Mouse (Mus musculus) heart, postnatal 14 days (tissue): ENCODE data around the gene Sla2. TPM values are rescaled to one million over a fixed set of nuclear protein-coding genes. Genes with fewer than 3 reads are reported as not detected.
"Not testable (repeated sequence)": the region's sequence is repeated elsewhere in the genome, so short reads cannot be mapped to it uniquely, and the experiment has no call there.

Source experiments
- DNase-seq, 2 experiments: peaks; one replicate each; pipeline ENCODE4 v3.0.0; 2021 to 2022
- intact Hi-C: fragments of 180-260 bp; cut with DNase I; formaldehyde crosslinking; loops from one replicate; pipeline ENCODE4 v1.15.1; 2025
- long read RNA-seq, 2 experiments: library from polyadenylated mRNA; stranded (forward); transcript quantifications; one replicate each; pipeline ENCODE4 v2.0.0; 2021
- total RNA-seq, 2 experiments: library from RNA; stranded (reverse); gene quantifications; 2 replicates each; pipeline ENCODE4 v1.2.3; 2021

Sla2 gene
- 1 to 10 TPM in 1 of 2 experiments, under 1 TPM in 1; 0.10 to 1.3 TPM for total RNA-seq
- long read RNA-seq, experiment 1, partial matches to known transcripts = 0 of 2 reads
- long read RNA-seq, experiment 1, other reads (novel, unspliced or antisense) = 1 of 2 reads
- long read RNA-seq, experiment 2 = 0 reads

GRCm38 (mm10) chr2:156887017-156887416 is at the start of gene Sla2:
TSS of gene Sla2 (minus strand) at chr2:156887192.
- no peak for DNase-seq
- intact Hi-C loops = no loop called here

DNA sequence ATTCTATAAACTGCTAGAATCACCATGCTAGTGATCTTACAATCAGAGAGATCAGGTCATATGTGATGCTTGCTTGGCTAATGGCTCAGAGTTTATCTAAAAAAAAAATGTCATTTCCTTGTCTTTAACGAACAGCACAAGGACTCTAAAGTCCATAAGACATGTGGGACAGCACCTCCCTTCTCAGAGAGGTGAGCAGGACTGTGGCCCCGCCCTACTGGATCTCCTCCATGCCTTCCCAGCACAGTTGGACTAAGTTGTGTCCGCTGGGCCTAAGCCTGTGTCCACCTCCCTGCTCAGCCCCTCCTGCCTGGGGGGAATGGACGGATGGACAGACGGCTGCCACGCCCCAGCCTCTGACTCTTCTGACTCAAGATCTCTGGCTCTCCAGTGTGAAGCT is 48.0 kb upstream of the Sla2 start:
- intact Hi-C loops = no loop called here

DNA sequence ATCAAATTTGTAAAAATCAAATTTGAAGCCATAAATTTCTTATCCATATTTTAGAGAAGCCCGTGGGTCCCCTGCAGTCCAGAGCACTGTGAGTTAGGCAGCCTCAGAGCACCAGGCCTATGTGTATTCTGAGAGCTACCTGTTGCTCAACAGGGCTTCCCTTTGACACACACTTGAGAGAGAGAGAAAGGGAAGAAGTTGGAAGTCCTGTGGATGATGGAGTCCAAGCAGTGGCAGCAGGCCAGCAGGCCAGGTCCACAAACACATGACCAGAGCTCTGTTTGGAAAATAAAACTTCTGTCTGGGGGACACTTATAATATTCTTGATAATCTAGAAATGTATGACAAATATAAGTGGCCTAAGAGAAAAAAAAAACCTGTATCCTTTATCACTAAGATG is 46.4 kb upstream of the Sla2 start:
- peak in 1 of 2 experiments; percentile 24 for DNase-seq
- intact Hi-C loops = no loop called here

More for the DNA sequence above, 48.0 kb upstream of the Sla2 start:
- DNase-seq = no peak

DNA sequence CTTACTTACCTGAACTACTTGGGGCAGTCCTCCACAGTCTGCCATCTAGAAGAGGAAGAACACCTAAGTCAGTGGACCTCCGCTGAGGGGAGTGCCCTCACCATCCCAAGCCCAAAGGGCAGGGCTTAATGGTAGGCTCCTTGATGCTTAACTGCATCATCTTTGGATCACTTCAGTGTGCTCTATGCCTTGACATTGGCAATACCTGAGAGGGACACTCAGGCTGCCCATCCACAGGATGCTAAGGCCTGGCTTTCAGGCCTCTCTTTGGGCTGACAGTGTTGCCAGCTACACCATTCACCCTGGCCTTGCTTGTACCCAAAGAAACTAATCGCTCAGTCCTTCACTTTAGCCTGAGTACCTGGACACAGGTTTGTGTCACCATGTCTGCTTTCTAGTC is 44.4 kb upstream of the Sla2 start:
- DNase-seq = no peak
- intact Hi-C loops = no loop called here

- no peak for DNase-seq
- intact Hi-C loops = no loop called here
Observed at GRCm38 (mm10) chr2:156930549-156930948, 43.6 kb upstream of the Sla2 start.

- no peak for DNase-seq
- intact Hi-C loops = no loop called here
Observed at GRCm38 (mm10) chr2:156929519-156930120, 42.6 kb upstream of the Sla2 start.

DNA sequence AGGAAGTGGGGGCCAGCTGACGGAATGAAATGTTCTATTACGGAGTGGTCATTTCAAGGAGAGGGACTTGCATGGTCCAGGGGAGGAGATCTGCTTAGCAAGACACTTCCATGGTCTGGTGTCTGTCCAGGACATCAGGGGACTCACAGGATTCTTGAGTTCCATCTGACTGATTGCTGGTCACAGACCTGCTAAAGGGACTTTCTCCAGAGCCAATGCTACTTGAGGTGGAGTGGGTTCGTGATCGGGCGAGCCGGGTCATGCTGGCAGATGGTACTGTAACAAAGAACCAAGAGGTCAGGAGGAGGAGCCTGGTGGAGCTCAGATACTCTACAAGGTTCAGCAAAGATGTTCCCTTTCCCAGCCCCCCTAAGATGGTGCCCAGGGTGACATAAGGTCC is 41.6 kb upstream of the Sla2 start:
- intact Hi-C loops = no loop called here
- DNase-seq = no peak

DNA sequence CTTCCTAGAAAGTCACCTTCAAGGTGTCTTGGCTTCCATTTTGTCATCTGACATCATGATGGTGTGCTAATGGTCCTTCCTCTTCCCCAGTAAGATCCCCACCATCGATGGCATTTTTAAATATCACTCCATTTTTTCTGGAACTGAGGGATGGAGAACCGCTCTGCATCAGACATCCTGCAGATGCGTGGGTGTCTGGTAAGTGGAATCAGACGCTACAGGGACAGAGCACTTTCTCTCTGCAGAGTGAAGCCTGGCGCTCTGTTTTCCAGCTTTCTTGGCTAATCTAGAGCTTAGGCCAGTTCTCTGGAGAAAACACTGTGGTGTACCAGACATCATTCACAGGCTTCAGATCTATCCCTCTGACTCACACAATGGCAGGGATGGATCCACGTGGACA is 40.7 kb upstream of the Sla2 start:
- intact Hi-C loops = no loop called here

DNA sequence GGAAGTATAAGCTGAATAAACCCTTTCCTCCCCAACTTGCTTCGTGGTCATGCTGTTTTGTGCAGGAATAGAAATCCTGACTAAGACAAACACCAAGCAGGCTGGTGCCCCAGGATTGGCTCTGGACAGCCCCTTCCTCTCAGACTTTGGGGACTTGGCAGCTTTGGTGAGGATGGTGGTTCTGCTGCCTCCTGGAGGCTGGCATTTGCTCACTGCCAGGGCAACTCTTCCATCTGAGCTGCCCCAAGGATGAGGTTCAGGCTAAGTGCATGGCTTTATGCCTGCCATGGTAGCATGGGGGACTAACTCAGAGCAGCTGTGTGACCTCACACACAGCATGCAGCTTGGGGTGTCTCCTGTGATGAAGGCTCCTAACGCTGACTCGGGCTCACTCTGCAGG is 38.6 kb upstream of the Sla2 start:
- intact Hi-C loops, DNase-seq: not testable (repeated sequence)

More for the DNA sequence above, 40.7 kb upstream of the Sla2 start:
- no peak for DNase-seq

DNA sequence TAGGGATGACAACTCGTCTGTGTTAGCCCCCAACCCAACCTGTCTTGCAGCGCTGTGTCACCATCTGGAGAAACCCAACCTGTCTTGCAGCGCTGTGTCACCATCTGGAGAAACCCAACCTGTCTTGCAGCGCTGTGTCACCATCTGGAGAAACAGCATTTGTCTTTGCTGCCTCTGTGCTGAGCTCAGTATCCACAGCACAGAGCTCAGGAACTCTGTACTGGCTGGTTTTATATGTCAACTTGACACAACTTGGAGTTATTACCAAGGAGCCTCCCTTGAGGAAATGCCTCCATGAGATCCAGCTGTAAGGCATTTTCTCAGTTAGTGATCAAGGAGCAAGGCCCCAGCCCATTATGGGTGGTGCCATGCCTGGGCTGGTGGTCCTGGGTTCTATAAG is 38.1 kb upstream of the Sla2 start:
- DNase-seq, intact Hi-C loops: not testable (repeated sequence)

DNA sequence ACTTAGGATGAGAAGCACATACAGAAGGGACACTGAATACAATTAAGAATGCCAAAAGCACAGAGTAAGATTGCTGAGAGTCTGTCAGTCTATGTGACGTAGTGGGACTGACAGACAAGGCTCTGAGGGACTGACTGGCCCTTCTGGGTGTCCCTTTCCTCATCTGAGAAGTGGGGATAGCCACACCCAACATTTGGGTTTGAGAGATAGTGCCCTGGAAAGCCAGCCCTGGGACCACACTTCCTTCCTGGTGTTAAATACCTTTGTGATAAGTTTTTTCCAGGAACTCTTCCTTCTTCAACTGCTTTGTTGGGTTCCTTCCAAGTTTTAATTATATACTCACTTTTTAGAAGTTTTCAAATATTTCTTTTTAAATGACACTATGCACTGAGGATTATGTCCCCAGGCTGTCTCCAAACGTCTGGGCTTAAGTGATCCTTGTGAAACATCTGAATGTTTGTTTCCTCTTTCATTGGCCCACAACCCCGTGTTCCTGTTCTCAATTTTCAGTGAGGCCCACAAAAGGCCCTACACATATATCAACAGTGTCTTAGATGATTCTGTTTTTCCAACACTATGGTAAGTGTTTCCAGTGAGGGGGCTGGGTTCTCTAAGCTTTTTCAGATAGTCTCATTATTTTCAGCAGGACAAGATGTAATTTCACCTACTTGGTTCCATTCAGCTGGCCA is 37.4 kb upstream of the Sla2 start:
- DNase-seq = no peak
- intact Hi-C loops = no loop called here

DNA sequence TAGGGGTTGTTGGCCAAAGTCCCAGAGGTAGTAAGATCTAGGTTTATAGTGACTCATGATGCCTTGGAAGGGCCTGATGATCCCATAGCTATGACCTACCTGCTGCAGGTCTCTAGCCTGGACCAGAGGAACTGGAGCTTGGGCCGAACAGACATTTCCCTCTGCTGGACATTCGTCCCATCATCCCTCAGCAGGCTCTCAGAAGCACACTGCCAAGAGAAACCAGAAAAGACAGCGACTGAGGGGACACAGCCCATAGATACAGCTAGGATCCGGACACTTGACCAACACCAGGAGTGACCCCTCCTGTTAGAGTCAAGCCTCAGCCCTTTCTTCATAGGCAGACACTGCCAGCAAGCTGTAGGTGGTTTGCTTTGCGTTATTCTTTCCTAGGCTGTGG is 36.1 kb upstream of the Sla2 start:
- intact Hi-C loops = no loop called here
- no peak for DNase-seq

DNA sequence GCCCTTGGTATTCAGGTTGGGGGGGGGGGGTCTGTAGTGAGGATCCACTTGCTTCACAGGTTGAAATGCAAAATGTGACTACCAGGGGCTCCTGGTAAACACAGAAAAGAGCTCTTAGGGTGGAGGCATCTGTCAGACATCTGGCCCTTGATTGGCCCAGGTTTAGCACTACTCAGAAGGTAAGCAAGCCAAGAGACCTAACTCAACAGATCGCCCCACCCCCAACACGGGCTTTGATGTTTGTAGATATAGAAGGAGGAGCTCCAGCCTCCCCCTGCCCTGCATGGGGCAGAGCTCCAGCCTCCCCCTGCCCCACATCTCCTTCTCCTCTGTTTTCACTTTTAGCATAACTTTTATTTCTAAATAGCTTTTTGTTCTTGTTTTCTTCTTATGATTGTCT is 32.8 kb upstream of the Sla2 start:
- intact Hi-C loops = no loop called here

DNA sequence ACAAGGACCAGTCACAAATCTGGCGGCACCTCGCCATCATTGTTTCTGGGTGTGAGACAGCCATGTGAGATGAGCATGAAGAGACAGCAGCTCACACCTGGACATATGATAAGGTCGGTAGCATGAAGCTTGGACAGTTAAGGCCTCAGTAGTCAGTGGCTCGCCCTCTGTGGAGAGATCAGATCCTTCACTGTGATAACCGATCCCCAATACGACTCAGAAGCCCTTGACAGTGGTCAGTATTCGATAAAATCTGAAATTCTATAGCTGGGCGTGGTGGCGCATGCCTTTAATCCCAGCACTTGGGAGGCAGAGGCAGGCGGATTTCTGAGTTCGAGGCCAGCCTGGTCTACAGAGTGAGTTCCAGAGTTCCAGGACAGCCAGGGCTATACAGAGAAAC is 32.2 kb upstream of the Sla2 start:
- DNase-seq, intact Hi-C loops: not testable (repeated sequence)

More for the DNA sequence above, 32.8 kb upstream of the Sla2 start:
- no peak for DNase-seq

DNA sequence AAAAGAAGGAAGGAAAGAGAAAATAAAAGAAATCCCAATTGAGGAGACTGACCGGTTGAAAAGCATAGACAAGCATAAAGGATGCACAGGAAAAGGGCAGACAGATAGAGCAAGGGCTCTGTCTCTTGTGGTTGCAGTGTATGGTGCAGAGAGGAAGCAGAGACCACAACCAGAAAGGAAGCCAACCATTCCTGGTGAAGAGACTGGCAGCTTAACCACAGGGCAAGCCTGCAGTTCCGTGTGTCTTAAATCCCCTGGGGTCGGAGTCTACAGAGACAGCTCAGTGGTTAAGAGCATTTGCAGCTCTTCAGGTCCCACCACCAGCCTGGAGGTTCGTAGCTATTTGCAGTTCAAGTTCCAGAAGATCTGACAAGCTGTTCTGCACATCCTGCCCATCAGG is 31.6 kb upstream of the Sla2 start:
- intact Hi-C loops = no loop called here
- no peak for DNase-seq

DNA sequence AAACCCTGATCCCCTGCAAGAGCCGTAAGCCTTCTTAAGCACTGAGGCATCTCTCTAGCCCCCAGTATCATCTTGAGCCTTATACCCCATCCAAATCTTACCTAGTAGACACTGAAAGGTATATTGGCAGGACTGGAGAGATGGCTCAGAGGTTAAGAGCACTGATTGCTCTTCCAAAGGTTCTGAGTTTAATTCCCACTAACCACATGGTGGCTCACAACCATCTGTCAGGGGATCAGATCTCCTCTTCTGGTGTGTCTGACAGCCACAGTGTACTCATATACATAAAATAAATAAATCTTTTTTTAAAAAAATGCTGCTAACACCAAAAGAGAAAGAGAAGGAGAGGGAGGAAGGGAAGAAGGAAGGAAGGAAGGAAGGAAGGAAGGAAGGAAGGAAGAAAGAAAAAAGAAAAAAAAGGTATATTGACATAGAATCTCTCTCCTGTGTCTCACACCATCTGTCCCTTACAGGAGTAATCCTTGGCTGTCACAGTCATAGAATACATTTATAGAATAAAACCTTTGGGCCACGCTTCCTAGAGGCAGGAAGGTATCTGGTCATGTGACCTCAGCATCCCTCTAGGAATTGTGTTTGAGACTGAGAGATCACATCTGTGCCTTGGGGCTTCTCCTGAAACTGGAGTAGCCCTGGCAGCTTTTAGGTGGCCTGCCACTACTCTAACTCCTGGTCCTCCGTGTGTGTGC is 29.6 kb upstream of the Sla2 start:
- no peak for DNase-seq
- intact Hi-C loops = no loop called here

- intact Hi-C loops = loop anchor here (1.0 kb wide), 1 partner anchor 33 kb away; no protein-coding TSS in a partner anchor
- no peak for DNase-seq
Observed at GRCm38 (mm10) chr2:156915559-156915958, 28.6 kb upstream of the Sla2 start.

GRCm38 (mm10) chr2:156913191-156913590 is 26.2 kb upstream of the Sla2 start:
- intact Hi-C loops = no loop called here
- no peak for DNase-seq

- intact Hi-C loops = loop anchor here (2.0 kb wide), 3 partner anchors 35 to 189 kb away; no protein-coding TSS in a partner anchor
Observed at GRCm38 (mm10) chr2:156905931-156906330, 18.9 kb upstream of the Sla2 start.

GRCm38 (mm10) chr2:156904976-156905717 is 18.2 kb upstream of the Sla2 start:
- peak; percentile 64 to 76 for DNase-seq
- intact Hi-C loops = loop anchor here (2.0 to 5.0 kb wide), 3 partner anchors 92 to 190 kb away; no protein-coding TSS in a partner anchor

More at GRCm38 (mm10) chr2:156905931-156906330, 18.9 kb upstream of the Sla2 start:
- DNase-seq = not testable (repeated sequence)
